Mouse (Mus musculus): Measurements from ENCODE around the gene Ephb2.

DNA sequence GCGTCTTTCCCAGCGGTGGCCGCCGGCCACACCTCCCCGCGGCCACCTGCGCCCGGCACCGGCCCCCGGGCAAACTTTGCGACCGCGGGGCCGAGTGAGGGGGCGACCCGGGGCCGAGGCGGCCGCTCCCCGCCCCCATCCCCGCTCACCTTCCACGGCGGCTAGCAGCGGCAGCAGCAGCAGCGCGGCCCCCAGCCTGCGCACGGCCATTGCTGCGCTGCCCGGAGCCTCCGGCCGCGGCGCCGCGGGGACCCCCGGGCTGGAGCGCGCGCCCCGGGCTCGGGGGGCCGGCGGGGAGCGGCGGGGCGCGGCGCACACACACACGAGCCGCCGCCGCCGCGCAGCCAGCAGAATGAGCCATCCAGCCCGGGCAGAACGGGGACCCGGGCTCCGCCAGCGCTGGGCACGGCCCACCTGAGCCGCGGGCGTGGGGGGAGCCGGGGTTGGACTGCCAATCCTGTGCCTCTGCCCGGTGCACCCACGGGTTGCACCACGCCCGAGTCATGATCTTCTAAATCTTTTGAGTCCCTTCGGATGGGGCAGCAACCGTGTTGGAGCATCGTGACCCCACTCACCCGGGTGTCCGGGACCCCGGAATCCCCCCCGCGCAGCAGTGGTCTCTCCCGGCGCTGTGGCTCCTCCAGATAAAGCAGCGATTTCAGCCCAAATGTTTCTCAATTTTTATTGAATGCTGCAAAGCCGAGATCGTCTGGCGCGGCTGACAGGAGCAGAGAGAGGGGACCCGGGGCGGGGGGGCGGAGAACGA, at the start of gene Ephb2:
- no peak for TF ChIP-seq CTCF (IDR thresholded peaks at IDR 0.05; ENCODE audit: control insufficient read depth, insufficient read depth, insufficient read length)
- TF ChIP-seq USF1 (IDR thresholded peaks at IDR 0.05; ENCODE audit: low read depth): no peak
- TF ChIP-seq MYOG (IDR thresholded peaks at IDR 0.05; ENCODE audit: control insufficient read depth, extremely low read depth, insufficient read length): no peak
- TF ChIP-seq CEBPB (IDR thresholded peaks at IDR 0.05; ENCODE audit: low read depth): no peak
- TF ChIP-seq FOSL1 (IDR thresholded peaks at IDR 0.05; ENCODE audit: insufficient read depth, low read length, poor library complexity, severe bottlenecking): no peak
- no peak for TF ChIP-seq MAX (IDR thresholded peaks at IDR 0.05)
- TF ChIP-seq MYOD1 (IDR thresholded peaks at IDR 0.05; ENCODE audit: control insufficient read depth, insufficient read length, low read depth): no peak

Measured in C2C12 (cell line).